Mouse (Mus musculus) erythroblast, embryonic 14.5 days (primary cell): Measurements from ENCODE around the gene Ccdc50. TPM values are rescaled to one million over a fixed set of nuclear protein-coding genes. Genes with fewer than 3 reads are reported as not detected.

Source experiments
- H3K27me3 ChIP-seq: 2 replicates; pipeline ENCODE4 v1.6.1; 2012; ENCODE audit warnings: inconsistent platforms; ENCODE audit not compliant: control insufficient read depth
- H3K36me3 ChIP-seq: 2 replicates; pipeline ENCODE4 v1.6.1; 2012; ENCODE audit warnings: mild to moderate bottlenecking, inconsistent platforms; ENCODE audit not compliant: control insufficient read depth
- H3K4me1 ChIP-seq: 2 replicates; pipeline ENCODE4 v1.6.1; 2012; ENCODE audit warnings: inconsistent platforms; ENCODE audit not compliant: control insufficient read depth
- H3K4me3 ChIP-seq: replicated peaks from 2 replicates; pipeline ENCODE3; 2012; ENCODE audit warnings: moderate library complexity, mild to moderate bottlenecking, inconsistent platforms
- H3K9me3 ChIP-seq: 2 replicates; pipeline ENCODE4 v1.6.1; 2012; ENCODE audit warnings: low read length, inconsistent platforms, mixed read lengths; ENCODE audit not compliant: control insufficient read depth
- GATA1 ChIP-seq: IDR thresholded peaks from 2 replicates; pipeline ENCODE4 v1.6.1; 2012; ENCODE audit warnings: low read length, inconsistent platforms, mixed read lengths
- polyA plus RNA-seq: library from polyadenylated mRNA; stranded (reverse); fragments of >175 nt; gene quantifications from 2 replicates; pipeline ENCODE4 v1.2.3, GENCODE M21; 2012

The Ccdc50 gene
- polyA plus RNA-seq, 1 experiment: 0.24 TPM

GRCm38 (mm10) chr16:27483834-27484233 is 95.2 kb downstream of the Ccdc50 start:
- H3K27me3 ChIP-seq: no peaks in the 10 kb centered on the region
- no peaks in the 10 kb centered on the region for H3K4me1 ChIP-seq
- TF ChIP-seq GATA1: no peak
- H3K36me3 ChIP-seq: no peaks in the 10 kb centered on the region
- no peaks in the 10 kb centered on the region for H3K9me3 ChIP-seq
- no peak overlapping the region for H3K4me3 ChIP-seq

Other genes starting within 250 kb of the Ccdc50 start
- not detected in 2 replicates for gene Ostn, start 81.4 kb upstream of the Ccdc50 start, polyA plus RNA-seq
- gene Uts2b, start 18.6 kb upstream of the Ccdc50 start, polyA plus RNA-seq: not detected in 2 replicates